Mouse (Mus musculus) MN1 (cell line): Measurements from ENCODE around the gene Adcy3.
"Not testable (repeated sequence)": the region's sequence is repeated elsewhere in the genome, so short reads cannot be mapped to it uniquely, and the experiment has no call there.

Experiments used
- DNase-seq: peaks from one replicate; pipeline ENCODE4 v3.0.0-alpha.2; 2016; ENCODE audit warnings: low spot score

The Adcy3 gene

DNA sequence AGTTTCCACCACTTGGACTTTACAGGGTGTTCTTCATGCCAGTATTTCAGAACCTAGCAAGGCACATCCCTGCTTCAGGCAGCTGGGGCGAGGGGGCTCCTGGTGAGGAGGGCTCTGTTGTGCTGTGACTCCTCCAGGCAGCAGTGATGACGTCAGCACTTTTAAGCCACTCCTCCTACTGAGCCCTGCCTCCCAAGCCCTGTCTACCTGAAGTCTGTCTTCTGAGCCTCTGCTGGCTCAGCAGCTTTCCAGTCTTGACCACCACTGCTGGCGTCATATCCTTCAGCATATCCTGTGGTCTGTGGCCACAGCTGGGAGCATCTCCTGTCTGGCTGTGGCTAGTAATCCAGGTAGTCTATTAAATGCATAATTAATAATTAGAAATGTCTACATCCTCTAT lies 47.6 kb downstream of the Adcy3 start:
- DNase-seq = no peak

DNA sequence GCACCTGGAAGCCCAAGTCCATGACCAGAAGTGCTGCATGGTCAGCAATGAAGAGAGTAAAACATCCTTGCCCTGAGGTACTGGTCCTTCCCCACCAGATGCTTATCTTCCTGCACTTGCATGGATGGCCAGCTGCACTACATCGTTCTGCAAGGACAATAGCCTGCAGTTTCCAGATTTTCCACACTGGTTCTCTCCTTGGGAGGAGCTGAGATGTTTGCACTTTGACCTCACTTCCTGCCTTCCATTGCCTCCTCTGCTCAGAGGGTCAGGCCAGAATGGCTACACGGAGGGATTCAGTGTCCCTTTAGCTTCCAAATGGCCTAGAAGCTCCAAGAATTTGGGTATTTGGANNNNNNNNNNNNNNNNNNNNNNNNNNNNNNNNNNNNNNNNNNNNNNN lies 51.7 kb downstream of the Adcy3 start:
- DNase-seq = no peak

DNA sequence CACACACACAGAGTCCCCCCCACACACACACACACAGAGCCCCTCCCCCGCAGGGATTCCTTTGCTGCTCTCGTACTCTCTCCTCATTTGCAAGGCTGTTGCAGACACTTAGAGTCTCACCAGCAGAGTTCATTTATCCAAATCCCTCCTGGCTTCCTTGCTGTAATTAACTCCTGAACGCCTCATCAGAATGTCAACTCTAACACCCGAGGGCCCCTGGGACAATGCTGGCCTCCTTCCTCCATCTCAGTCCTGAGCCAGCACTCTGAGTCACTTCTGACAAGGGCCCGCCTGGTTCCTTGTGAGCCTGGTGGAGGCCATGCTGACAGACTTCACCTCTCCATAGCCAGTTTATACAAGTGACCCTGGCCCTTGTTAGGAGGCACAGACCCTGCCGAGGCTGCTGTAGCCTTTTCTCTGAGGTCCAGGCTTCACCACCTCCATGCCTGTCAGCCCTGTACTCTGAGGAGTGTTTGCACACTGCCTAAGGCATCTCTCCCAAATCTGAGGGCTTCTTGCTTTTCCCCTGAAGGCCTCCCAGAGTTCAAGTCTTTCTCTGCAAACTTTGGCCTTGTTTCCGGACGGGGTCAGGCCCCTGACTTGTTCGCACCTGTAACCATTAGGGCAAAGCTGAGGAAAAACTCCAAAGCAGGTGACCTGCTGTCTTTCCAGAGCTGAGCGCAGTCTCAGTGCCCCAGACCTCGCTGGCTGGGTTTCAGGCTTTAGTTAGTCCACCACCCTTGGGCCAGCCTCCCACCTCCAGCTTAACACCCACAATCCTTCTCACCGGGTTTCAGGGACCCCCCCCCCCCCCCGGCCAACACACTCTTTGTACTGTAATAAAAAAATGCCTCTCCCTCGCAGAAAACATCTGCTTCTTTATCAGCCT lies 55.5 kb downstream of the Adcy3 start:
- DNase-seq = peak; percentile 61

DNA sequence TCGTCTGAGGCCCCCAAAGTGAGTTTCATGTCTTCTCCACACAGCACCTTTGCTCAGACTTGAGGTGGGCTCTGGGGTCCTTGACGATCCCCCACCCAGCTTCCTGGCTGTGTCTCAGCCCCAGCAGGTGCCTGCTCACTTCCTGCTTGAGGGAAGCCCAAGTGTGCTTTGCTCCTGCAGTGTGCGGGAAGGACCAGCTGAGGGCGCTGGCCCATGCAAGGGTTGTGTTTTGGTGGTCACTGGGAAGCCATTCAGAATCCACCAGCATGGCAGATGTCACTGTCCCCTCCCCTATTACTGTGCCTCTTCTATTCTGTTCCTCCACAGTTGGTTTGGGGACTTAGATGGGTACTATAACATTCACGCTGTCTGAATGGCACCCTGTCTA lies 56.2 kb downstream of the Adcy3 start:
- DNase-seq = no peak

DNA sequence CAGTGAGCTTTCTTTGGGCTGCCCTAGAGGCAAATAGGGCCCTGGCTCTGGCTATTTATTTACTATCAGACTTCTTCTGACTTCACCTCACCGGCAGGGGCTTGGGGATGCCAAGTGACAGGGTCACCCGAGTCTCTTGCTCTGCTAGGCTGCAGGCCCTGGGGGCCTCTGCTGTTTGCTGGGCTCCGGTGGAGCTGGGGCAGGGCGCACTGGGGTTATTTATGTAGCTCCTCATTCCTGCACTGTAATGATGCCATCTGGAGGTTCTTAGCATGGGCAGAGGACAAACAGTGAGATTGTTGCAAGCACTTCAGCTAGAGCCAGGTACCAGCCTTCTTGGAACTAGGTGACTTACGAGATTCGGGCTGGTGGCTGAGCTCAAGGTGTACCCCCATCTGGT lies 59.6 kb downstream of the Adcy3 start:
- no peak for DNase-seq

DNA sequence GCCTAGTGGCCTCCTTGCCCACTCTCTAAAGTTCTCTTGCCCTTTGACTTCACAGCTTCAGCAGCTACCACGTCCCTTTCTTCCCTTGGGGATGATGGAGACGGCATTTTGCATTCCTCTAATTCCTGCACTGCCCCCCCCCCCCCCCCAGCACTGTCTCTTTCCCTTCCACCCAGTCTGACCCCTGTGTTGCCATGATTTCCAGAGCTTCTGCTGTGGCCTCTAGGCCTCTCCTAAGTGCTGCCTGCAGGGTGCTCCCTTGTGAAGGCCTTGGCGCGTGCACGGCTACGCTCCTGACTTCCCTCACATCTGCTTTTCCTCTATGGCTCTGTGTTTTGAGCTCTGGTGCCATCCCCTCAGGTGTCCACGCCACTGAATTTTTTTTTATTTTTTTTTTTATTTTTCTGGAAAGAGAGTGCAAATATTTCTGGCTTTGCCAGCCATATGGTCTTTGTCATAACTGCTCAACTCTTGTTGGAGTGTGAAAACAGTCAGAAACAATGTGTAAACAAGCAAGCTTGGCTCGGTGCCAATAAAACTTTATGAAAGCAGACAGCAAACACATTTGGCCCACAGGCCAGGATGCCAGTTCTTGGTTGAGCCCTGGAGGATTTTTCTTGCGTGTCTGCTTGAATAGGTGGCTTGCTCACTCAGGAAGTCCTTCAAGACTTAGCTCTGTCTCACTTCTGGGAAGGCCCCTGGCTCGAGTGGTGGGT lies 60.3 kb downstream of the Adcy3 start:
- DNase-seq = no peak

DNA sequence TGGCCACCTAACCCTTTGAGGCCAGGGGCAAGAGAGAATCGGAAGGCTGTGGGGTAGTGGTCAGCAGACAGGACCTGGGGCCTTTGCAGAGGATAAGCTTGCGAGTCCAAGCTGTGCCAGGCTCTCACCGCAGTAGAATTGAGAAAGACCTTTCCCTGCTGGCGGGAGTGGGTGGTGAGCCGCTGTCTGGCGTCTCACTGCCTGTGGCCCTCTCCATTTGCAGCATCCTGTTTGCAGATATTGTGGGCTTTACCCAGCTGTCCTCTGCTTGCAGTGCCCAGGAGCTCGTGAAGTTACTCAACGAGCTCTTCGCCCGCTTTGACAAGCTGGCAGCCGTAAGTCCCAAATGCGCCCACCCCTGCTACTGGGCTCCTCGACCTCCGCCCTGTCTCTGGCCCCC lies 61.7 kb downstream of the Adcy3 start:
- no peak for DNase-seq

DNA sequence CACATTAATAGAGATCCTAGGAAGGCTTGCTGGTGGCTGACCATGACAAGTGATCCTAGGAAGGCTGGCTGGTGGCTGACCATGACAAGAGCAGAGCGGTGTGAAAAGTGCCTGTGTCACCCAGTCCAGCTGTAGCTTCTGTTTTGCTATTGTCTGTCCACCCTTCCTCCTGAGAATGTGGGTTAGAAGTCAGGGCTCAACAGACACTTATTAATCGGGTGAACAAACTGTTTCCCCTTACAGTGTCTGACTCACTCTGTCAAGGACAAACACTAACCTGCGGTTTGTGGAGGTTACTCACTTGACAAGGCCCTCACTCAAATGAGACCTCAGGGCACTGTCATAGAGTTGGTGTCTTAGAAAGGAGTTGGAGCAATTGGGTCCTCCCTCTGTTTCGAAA lies 65.8 kb downstream of the Adcy3 start:
- no peak for DNase-seq

DNA sequence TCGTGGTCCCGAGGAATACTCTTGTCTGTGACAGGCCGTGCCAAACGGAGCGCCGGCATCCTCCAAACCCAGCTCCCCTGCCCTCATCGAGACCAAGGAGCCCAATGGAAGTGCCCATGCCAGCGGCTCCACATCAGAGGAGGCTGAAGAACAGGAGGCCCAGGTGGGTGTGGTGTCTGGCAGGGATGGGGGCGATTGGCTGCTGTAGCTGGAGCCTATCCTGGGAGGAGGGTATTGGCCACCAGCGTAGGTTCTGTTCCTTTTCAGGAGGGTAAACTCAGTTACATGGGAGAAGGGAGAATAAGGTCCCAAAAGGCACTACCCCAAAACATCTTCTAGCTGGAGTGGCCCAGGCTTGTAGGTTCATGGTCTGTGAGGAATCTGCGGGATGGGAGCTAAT lies 66.4 kb downstream of the Adcy3 start:
- DNase-seq = no peak

DNA sequence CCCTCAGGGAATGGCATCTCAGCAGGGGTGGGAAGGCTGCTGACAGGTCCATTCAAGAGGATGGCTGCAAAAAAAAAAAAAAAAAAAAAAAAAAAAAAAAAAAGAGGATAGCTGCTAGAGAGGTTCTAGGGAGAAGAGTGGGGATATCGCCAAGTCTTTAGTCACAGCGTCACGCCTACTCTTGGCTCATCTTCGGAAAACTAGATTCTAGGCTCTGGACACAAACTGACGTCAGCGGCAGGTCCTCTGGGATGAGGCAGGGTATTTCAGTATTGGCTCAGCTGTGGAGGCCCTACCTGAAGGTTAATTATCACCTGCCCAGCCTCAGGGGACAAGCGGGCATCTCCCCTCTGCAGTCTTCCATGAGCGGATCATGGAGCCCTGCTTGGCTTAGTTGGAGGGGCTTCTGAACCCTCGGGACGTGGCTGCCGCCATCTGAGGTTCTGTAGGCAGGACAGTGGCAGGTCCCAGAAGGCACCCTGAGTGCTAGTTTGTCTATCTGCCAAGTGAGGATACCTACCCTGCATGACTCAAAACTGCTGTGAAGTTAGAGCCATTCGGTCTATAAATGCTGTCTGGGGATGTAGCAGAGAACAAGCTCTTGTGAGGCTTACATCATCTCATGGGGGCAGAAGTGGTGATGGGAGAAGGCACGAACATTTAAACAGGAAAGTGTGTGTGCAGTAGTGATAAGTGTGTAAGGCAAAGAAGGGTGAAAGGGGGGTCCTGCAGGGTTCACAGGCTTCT lies 68.7 kb downstream of the Adcy3 start:
- no peak for DNase-seq

DNA sequence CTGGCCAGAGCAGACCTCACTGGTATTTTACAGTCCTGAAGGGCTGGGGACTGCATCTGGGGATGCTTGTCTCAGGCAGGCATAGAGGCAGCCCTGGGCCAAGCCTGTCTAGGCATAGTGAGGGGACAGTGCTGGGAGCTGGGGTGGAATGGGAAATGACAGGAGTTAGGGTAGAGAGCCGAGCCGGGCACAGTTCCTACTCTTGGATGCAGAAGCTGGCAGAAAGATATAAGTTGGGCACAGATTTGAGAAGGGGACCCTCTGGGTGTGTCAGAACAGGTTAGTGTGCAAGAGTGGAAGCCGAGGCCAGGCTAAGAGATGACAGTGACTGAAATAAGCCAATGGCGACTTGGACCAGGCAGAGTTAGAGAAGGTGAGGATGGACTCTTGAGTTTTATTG lies 69.3 kb downstream of the Adcy3 start:
- DNase-seq = no peak

DNA sequence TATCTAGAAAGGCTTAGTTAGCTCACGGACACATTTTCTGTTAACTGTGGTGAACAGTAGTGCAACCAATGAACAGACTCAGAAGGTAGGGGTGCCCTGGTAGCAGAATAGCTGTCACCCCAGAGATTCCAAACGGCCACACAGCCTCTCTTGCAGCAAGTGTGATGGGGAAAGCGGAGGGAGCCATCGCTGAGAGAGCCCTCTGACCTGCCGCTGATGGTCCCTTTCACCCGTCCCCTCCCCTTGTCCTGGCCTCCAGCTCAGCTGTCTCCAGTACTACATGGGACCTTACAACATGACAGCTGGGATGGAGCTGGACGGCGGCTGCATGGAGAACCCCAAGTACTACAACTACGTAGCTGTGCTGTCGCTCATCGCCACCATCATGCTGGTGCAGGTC lies 73.2 kb downstream of the Adcy3 start:
- no peak for DNase-seq

DNA sequence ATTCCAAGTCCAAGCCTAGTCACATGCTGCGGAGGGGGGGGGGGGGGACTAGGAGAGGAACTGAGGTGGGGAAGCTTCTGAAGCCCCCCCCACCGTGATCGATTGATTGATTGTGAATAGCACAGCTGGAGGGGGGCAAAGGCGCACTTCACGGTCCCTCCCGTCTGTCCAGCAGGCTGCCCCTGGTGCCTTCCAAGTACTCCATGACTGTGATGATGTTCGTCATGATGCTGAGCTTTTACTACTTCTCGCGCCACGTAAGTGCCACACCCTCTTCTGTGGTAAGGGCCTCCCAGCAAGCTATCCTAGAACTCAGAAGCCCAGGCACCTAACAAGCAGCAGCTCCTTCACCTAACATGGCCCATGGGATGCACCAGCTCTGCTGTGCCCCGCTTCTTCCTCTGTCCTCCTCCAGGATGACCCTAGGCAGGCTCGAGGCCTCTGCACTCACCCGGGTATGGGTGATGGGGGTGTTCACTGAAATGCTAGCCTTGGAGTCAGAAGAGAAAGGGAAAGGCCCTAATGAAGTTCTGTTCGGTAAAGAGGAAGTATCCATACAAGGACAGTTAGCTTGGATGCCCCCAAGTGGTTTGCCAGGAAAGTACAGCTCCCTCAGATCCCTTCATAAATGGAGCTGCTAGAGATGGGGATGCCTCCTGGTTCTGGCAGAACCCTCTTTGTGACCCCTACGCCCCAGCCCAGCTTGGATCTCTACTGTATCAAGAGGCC lies 75.7 kb downstream of the Adcy3 start:
- DNase-seq = no peak

DNA sequence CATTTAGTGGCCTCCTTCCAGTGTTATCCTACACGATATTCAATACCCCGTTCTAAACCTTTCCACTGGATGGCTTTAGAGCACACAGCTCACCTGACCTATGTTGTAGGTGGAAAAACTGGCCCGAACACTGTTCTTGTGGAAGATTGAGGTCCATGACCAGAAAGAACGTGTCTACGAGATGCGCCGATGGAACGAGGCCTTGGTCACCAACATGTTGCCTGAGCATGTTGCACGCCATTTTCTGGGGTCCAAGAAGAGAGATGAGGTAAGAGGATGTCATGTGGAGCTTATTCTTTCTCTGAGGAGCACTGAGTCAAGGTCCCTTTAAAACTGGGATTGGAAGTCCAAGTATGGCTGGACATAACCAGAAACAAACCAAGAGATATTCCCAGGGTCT lies 76.3 kb downstream of the Adcy3 start:
- no peak for DNase-seq

DNA sequence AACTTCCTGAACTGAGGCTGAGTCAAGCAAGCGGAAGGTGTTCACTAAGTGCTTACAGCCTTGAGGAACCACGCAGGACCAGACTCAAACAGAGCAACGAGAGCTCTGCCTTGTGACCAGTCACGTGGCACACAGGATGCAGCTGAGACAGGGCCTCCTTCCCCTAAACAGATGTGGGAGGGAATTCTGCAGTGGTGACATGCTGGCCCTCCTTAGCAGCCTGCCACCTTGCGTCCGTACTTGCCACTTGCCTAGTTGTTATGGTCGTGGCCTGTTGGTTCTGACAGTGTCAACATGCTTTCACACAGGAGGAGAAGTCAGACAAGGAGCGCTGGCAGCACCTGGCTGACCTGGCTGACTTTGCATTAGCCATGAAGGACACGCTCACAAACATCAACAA lies 78.3 kb downstream of the Adcy3 start:
- no peak for DNase-seq

DNA sequence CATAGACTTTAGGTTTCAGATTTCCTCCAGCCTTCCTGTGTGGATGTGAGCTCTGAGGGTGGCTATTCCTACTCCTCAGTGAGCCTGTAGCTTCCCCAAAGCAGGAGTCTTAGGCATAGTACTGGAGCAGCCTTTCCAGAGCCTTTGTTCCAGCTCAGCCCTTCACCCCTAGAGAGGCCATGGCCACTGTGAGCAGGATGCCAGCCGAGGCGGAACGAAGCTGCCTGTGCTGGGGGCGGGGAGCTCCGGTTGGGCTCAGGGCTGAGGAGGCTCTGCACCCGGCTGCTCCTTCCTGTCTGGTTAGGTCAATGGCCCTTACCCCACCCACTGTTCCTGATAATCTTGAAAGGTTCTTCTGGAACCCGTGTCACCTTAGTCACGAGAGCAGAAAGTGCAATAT lies 80.0 kb downstream of the Adcy3 start:
- DNase-seq = no peak

DNA sequence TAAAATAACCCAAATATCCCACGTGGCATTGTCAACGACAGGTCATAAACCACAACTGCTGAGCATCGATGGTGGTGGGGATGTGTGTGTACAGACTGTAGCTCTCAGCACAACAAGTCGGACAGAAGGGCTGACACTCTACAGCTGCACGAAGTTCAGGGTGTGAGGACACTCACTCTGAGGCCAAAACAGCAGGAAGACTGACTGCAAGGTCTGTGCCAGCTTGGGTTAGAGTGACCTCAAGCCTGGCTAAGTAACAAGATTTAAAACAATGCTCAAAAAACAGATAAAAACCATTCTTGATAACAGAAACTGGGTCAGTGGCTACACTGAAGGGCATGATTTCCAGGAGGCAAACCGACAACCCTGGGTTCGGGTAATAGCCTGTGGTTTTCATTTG lies 97.3 kb downstream of the Adcy3 start:
- DNase-seq = no peak

DNA sequence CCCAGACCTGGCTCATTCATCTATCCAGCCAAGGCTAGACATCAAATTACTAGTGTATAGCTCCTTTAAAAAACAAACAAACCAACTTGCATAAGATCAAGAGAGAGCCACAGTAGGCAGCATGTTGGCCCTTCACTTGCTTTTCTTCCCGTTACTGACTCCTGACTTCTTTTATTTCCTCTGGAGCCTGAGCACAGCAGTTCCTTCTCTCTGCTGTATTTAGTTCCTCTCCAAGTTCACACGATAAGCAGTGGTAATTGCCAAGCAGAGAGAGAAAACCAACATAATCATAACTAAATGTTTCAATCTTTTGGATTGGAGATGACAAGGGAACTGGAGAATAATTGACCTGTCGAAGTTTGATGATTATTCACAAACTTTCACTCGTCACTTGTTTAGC lies 99.9 kb downstream of the Adcy3 start:
- no peak for DNase-seq

DNA sequence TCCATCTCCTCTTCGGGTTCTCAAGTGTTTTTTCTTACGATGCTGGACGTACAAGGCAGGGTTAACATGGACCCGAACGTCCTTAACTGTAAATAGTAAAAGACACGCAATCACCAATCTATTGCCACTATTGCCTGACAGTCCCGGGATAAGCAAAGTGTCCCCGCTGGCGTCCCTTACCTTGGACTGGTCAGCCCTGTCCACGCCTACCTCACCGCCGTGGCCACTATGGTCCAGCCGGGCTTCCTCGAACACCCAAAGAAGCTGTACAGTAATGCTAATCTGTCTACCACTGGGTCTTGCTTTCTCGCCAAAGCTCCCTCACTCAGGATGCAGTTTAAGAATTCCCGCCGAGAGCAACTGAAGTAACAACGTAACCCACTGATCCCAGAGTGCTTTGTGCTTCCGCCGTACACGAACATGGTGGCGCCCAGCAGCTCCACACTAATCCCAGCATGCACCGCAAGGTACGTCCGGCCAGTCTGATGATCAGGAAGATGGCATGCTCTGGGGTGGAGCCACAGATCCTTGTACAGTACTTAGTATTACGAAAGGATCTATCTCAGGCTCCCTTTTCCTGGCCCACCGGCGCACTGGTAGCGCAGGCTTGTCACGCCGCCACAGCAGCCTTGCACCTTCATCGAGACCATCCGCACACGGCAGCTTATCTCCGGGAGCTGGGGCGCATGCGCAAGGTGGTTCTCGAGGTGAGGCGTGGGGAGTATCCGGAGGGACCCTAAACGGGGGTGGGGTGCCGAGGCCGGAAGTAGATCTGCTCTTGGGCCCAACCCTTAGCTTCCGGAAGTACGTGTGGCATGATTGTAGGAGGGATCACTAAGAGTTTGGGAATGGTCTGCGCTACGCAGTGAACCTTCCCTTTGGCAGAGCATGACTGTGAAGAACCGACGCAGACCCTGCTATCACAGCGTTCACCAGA lies 100.9 kb downstream of the Adcy3 start, which contains the start of the genes Ptrhd1 and Cenpo:
TSS of gene Ptrhd1 (plus strand) at position 456 of the 937 bp plus-strand sequence.
TSS of gene Cenpo (minus strand) at position 723 of the 937 bp plus-strand sequence.
- peak; percentile 76 for DNase-seq

DNA sequence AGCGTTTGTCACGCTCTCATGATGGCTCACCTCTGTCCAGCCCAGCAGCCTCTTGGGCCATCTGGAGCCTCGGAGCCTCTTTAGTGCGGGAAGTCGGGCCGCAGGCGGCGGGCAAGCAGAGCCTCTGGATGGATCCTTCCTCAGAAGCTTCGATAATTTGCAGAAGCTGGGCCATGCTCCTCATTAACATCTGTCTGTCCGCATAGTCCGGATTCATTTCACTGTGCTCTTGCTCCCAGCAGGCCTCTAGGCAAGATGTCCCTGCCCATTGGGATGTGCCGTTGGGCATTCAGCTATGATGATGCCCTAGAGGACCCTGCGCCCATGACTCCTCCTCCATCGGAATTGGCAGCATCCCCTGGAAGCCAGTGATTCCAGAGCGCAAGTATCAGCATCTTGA lies 104.6 kb downstream of the Adcy3 start:
- DNase-seq = no peak

DNA sequence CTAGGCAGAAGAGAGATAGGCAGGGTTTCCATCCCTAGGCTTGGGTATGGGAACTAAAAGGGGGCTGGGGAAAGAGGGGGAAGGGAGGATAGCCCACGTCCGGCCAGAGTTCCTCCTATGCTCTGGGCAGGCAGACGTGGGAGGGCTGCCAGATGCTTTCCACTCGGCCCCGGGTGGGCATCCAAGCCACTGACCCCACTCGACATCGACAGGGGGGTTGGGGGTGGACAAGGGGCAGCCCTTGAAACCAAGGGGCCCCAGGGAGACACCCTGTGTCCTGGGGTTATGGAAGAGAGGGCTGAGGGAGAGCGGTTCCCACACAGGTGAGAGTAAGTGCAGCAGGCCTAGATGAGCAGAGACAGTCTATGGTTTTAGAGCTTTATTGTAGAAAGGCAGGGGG lies 107.4 kb downstream of the Adcy3 start:
- not testable (repeated sequence) for DNase-seq
